Mouse (Mus musculus): Measurements from ENCODE around the gene Rrm2. TPM values are rescaled to one million over a fixed set of nuclear protein-coding genes. Genes with fewer than 3 reads are reported as not detected.
"Not testable (repeated sequence)": the region's sequence is repeated elsewhere in the genome, so short reads cannot be mapped to it uniquely, and the experiment has no call there.

Gene Rrm2
- polyA plus RNA-seq, 1 experiment from 2014 or later = 405 TPM

DNA sequence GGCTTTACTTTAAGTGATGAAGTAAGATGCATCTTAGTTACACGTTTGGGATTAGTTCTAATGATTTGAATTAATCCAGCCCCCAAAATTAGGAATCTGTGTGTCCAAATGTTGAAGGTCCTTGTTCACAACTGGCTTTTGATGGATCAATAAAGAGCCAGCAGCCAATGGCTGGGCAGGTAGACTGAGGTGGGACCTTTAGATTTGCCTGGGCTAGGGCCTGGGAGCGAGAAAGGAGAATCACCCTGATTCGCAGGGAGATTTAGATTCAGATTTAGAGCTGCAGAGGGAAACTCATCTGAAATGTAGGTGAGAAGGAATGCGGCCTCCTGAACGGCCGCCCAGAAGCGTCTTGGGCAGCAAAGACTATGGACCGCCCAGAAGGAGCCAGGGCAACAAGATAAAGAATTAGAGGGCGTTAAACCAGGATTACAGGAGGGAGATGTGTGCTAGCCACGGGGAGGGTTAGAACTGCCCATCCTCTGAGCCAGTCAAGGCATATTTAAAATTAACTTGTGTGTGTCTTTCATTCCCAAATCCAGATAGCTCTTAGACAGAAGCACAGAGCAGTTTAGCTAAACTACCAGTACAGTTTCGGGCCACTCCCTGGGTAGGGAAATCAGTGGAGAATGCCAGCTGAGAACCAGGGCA, 21.2 kb upstream of the Rrm2 start:
- 80% methylated on average over 11 of the region's 11 CpGs for WGBS
- H3K4me2 ChIP-seq = no peak overlapping the region
- H3K4me1 ChIP-seq = peaks cover 2% of the 10 kb centered on the region; the same call in 1 of the 2 replicates
- H3K36me3 ChIP-seq (ENCODE audit: poor library complexity, severe bottlenecking) = no peaks in the 10 kb centered on the region
- no peak for ATAC-seq
- peaks cover 19% of the 10 kb centered on the region for H3K27me3 ChIP-seq
- no peak overlapping the region for H3K9ac ChIP-seq
- H3K4me3 ChIP-seq = no peak overlapping the region
- no peaks in the 10 kb centered on the region for H3K9me3 ChIP-seq (replicated peaks)
- H3K27ac ChIP-seq = no peak overlapping the region

GRCm38 (mm10) chr12:24690351-24690750, 17.7 kb upstream of the Rrm2 start:
- Histone ChIP-seq H3K9ac (no peak overlapping the region), H3K4me2 (no peak overlapping the region), H3K27ac (no peak overlapping the region), H3K9me3 (replicated peaks) (no peaks in the 10 kb centered on the region), H3K27me3 (no peaks in the 10 kb centered on the region), H3K4me3 (no peak overlapping the region), H3K36me3 (ENCODE audit: poor library complexity, severe bottlenecking) (no peaks in the 10 kb centered on the region), H3K4me1 (no peaks in the 10 kb centered on the region)
- ATAC-seq = no peak
- WGBS = 84% methylated on average over 3 of the region's 3 CpGs

GRCm38 (mm10) chr12:24696500-24697483, 11.2 kb upstream of the Rrm2 start:
- WGBS = 41% methylated on average over 16 of the region's 16 CpGs
- Histone ChIP-seq H3K9ac (peak overlapping the region; percentile 34; the same call in 1 of the 2 replicates), H3K27me3 (no peaks in the 10 kb centered on the region), H3K9me3 (replicated peaks) (no peaks in the 10 kb centered on the region), H3K4me2 (peak overlapping the region; percentile 24; the same call in 1 of the 2 replicates), H3K4me3 (no peak overlapping the region), H3K27ac (no peak overlapping the region), H3K36me3 (ENCODE audit: poor library complexity, severe bottlenecking) (no peaks in the 10 kb centered on the region), H3K4me1 (no peaks in the 10 kb centered on the region)
- ATAC-seq = peak; percentile 93

GRCm38 (mm10) chr12:24697484-24698204, 10.4 kb upstream of the Rrm2 start:
- Histone ChIP-seq H3K4me2 (peak overlapping the region; percentile 24; the same call in 1 of the 2 replicates), H3K4me3 (no peak overlapping the region), H3K27ac (no peak overlapping the region), H3K36me3 (ENCODE audit: poor library complexity, severe bottlenecking) (no peaks in the 10 kb centered on the region), H3K27me3 (no peaks in the 10 kb centered on the region), H3K4me1 (no peaks in the 10 kb centered on the region), H3K9ac (peak overlapping the region; percentile 34; the same call in 1 of the 2 replicates), H3K9me3 (replicated peaks) (no peaks in the 10 kb centered on the region)
- 58% methylated on average over 8 of the region's 8 CpGs for WGBS
- ATAC-seq = no peak; the same call in 1 of the 2 replicates

DNA sequence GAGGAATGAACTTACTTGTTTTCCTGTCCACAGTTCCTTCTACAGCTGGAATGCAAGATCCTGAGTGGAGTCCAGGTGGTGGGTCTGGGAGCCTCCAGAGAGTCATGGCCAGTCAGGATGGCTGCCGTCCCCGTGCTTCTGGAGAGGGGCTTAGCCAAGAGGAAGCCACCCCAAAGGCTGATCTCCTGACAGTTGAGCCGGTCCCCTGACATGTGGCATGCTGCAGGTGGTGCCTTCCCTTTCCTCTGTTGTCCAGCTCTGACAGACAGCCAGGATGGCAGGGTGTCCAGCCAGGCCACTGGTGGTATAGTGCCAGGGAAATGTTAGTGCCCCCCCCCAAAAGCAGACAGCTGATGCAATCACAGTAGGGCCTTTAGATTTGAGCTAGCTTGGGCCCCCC, 9.5 kb upstream of the Rrm2 start:
- no peaks in the 10 kb centered on the region for H3K9me3 ChIP-seq (replicated peaks)
- WGBS = 84% methylated on average over 3 of the region's 3 CpGs
- no peaks in the 10 kb centered on the region for H3K4me1 ChIP-seq
- no peaks in the 10 kb centered on the region for H3K36me3 ChIP-seq (ENCODE audit: poor library complexity, severe bottlenecking)
- H3K9ac ChIP-seq = no peak overlapping the region
- H3K27ac ChIP-seq = no peak overlapping the region
- no peak overlapping the region for H3K4me3 ChIP-seq
- no peak overlapping the region for H3K4me2 ChIP-seq
- ATAC-seq = no peak
- H3K27me3 ChIP-seq = no peaks in the 10 kb centered on the region

- no peak overlapping the region for H3K27ac ChIP-seq
- H3K4me2 ChIP-seq = no peak overlapping the region
- H3K4me1 ChIP-seq = no peaks in the 10 kb centered on the region
- H3K36me3 ChIP-seq (ENCODE audit: poor library complexity, severe bottlenecking) = no peaks in the 10 kb centered on the region
- ATAC-seq = no peak
- H3K4me3 ChIP-seq = no peak overlapping the region
- no peaks in the 10 kb centered on the region for H3K9me3 ChIP-seq (replicated peaks)
- 78% methylated on average over 10 of the region's 10 CpGs for WGBS
- H3K27me3 ChIP-seq = no peaks in the 10 kb centered on the region
- H3K9ac ChIP-seq = no peak overlapping the region
These were observed 8.5 kb upstream of the Rrm2 start for GRCm38 (mm10) chr12:24699578-24699977.

GRCm38 (mm10) chr12:24701621-24702020, 6.4 kb upstream of the Rrm2 start:
- WGBS = 87% methylated on average over 9 of the region's 9 CpGs

DNA sequence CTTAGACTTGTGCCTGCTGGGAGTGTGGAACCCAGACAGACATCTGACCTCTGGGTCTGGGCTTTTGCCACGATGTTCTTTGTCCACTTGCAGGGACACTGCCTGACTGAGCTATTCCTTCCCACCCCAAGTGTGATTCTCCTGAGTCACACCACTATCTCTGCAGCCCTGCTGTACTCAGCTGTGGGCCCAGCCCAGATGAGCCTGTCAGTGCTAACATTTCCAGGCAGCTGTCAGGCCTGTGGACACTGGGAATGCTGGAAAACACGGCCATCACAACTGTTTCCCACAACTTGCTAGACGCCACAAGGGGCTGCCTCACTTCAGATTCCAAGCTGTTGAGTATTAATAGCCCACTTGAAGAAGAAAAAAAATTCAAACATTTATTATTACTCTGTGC, 5.0 kb upstream of the Rrm2 start:
- H3K27ac ChIP-seq = no peak overlapping the region
- no peak for ATAC-seq
- H3K36me3 ChIP-seq (ENCODE audit: poor library complexity, severe bottlenecking) = no peaks in the 10 kb centered on the region
- 81% methylated on average over 3 of the region's 3 CpGs for WGBS
- H3K4me3 ChIP-seq = no peak overlapping the region
- H3K9ac ChIP-seq = no peak overlapping the region
- no peak overlapping the region for H3K4me2 ChIP-seq
- no peaks in the 10 kb centered on the region for H3K27me3 ChIP-seq
- H3K4me1 ChIP-seq = peaks cover 18% of the 10 kb centered on the region
- H3K9me3 ChIP-seq (replicated peaks) = no peaks in the 10 kb centered on the region

More at GRCm38 (mm10) chr12:24701621-24702020, 6.4 kb upstream of the Rrm2 start:
- not testable (repeated sequence) for H3K9me3 ChIP-seq (replicated peaks); H3K27me3 ChIP-seq; H3K4me1 ChIP-seq; H3K4me2 ChIP-seq; H3K9ac ChIP-seq; ATAC-seq; H3K27ac ChIP-seq; H3K36me3 ChIP-seq (ENCODE audit: poor library complexity, severe bottlenecking); H3K4me3 ChIP-seq

GRCm38 (mm10) chr12:24705502-24706263, 2.4 kb upstream of the Rrm2 start:
- peaks cover 3% of the 10 kb centered on the region for H3K36me3 ChIP-seq (ENCODE audit: poor library complexity, severe bottlenecking)
- H3K4me1 ChIP-seq = peaks cover 36% of the 10 kb centered on the region
- no peak overlapping the region for H3K4me2 ChIP-seq
- WGBS = 82% methylated on average over 15 of the region's 15 CpGs
- no peak for ATAC-seq
- no peak overlapping the region for H3K4me3 ChIP-seq
- no peaks in the 10 kb centered on the region for H3K27me3 ChIP-seq
- no peak overlapping the region for H3K27ac ChIP-seq
- no peaks in the 10 kb centered on the region for H3K9me3 ChIP-seq (replicated peaks)
- no peak overlapping the region for H3K9ac ChIP-seq

- Histone ChIP-seq H3K4me2 (peak overlapping the region; percentile 78), H3K9ac (peak overlapping the region; percentile 92), H3K4me3 (peak overlapping the region; percentile 88), H3K9me3 (replicated peaks) (no peaks in the 10 kb centered on the region), H3K27ac (no peak overlapping the region), H3K4me1 (peaks cover 48% of the 10 kb centered on the region), H3K36me3 (ENCODE audit: poor library complexity, severe bottlenecking) (peaks cover 15% of the 10 kb centered on the region), H3K27me3 (no peaks in the 10 kb centered on the region)
- no peak for ATAC-seq
- under 1% methylated on average over 27 of the region's 27 CpGs for WGBS
These were observed 1.1 kb upstream of the Rrm2 start for GRCm38 (mm10) chr12:24706764-24707479.

DNA sequence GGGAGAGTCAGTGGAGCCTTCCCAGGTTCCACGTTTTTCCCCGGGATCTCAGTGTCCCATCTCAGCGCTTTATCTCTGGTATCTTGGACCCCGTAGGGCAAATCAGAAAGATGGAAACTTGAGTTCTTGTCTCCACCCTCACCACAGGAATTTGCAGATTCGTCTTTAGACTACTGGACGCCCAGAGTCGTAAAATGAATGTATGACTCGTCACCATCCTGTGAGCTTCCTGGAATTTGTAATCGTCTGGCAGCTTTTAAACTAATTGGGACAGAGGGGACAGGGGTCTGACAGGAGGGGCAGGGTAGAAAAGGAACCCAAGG, 600 bp upstream of the Rrm2 start:
- no peak; the same call in 1 of the 2 replicates for ATAC-seq
- Histone ChIP-seq H3K4me1 (peaks cover 53% of the 10 kb centered on the region), H3K9ac (peak overlapping the region; percentile 92), H3K27me3 (no peaks in the 10 kb centered on the region), H3K4me3 (peak overlapping the region; percentile 88), H3K9me3 (replicated peaks) (no peaks in the 10 kb centered on the region), H3K4me2 (peak overlapping the region; percentile 78), H3K27ac (no peak overlapping the region), H3K36me3 (ENCODE audit: poor library complexity, severe bottlenecking) (peaks cover 20% of the 10 kb centered on the region)
- WGBS = under 1% methylated on average over 9 of the region's 9 CpGs
